Mouse (Mus musculus) adrenal gland, postnatal 36 days (tissue): ENCODE results near the gene Doc2a. TPM values are rescaled to one million over a fixed set of nuclear protein-coding genes. Genes with fewer than 3 reads are reported as not detected.
A peak's percentile ranks its signal among the peaks of the same experiment; 100 is the strongest.

ENCODE experiments used
- DNase-seq, 2 experiments: peaks; one replicate each; pipeline ENCODE4 v3.0.0; 2021; ENCODE audit warnings: mixed read lengths in 1 of 2
- total RNA-seq, 2 experiments: library from RNA; stranded (reverse); gene quantifications; 2 replicates each; pipeline ENCODE4 v1.2.3; 2021

Gene Doc2a
- total RNA-seq, 2 experiments from 2014 or later, result 0.43 to 0.50 TPM

DNA sequence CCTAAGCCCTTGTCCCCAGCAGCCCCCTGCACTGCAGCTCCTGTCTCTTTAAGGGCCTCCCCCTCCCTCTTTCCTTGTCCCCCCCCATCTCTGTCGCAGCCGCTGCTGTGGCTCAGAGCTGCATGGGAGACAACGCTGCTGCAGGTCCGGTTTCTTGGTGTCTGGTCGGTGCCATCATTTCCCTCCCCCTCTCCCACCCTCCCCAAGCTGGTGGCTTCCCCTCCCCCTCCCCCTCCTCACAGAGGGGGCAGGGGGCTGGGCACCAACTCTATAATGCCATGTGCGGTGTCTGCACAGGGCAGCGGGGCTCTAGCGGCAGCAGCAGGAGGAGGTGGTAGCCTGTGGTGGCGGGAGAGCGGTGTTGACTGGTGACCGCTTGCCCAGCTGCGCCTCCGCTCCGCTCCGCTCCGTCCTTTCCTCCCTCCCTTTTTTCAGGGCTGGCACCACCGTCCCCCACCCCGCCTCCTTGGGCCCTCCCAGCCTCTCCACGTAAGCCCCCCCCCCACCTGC lies 24.0 kb upstream of the Doc2a start:
- DNase-seq, result peak in 1 of 2 experiments; percentile 47

DNA sequence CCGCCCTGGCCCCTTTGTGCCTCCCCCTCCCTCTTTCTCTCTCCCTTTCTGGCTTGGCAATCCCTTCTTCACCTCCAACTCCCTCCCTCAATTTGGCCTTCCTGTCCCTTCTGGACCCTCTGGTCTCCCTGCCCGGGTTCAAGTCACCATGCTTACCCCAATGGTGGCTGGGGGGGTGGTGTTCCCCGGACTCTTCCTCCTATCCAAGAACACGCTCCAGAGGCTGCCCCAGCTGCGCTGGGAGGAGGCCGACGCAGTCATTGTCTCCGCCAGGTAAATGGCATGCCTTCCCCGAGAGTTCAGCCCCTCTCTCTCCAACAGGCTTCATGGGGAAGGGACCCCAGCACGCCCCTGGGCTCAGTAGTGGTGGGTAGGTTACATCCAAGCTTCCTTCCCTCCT lies 23.3 kb upstream of the Doc2a start:
- no peak for DNase-seq

DNA sequence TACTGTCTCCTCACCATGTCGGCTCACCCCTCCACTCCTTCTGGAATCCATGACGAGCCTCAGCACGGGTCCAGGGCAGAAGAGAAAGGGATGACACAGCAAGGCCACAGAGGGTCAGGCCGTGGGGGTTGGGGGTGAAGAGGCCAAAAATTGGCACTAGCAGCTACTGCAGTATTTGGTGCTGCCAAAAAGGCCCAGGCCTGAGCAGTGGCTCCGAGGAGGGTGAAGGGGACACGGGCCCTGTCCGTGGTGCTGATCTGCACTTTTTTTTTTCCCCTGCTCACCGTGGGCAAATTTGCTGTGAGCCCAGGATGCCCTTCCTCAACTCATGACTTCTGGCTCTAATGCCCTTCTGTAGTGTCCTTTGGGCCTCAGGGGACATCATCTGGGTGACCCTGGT lies 21.8 kb upstream of the Doc2a start:
- peak in 1 of 2 experiments; percentile 65 for DNase-seq

DNA sequence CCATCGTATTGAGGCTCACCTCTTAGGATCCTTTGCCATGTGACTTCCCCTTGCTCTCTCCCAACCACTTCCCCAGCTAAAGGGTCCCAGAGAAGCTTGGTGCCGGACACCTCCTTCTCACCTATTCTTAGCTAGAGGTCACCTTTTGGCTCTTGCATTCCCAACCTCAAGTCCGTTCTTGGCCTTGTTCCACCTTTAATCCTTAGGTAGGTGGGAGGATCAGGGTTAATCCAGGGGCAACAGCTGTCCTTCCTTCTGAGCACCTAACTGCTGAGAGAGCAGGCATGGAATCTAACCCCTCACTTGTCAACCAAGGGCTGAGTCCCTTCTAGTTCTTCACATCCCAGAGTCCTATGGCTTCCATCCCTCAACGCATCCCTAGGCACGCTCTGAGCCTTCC lies 21.3 kb upstream of the Doc2a start:
- DNase-seq, result no peak

DNA sequence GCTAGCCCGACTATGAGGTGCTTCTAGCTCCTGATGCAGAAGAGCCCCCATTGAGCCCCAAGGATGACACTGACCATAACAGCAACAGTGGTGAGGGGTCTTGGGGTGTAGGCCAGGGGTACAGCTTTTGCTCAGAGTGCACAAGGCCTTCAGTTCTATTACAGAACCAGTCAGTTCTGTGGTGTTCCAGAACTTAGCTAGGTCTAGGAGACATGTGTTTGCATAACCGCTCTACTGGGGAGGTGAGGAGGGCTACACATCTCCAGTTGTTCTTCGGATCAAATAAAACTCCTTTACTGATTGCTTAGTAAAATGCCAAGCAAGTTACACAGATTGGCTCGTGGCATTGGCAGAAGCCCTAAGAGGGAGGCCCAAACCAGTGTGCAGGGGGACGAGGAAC lies 15.7 kb upstream of the Doc2a start, which contains the start of gene 4930451I11Rik:
TSS of gene 4930451I11Rik (minus strand) at position 101 of the 400 bp plus-strand sequence.
- no peak for DNase-seq

DNA sequence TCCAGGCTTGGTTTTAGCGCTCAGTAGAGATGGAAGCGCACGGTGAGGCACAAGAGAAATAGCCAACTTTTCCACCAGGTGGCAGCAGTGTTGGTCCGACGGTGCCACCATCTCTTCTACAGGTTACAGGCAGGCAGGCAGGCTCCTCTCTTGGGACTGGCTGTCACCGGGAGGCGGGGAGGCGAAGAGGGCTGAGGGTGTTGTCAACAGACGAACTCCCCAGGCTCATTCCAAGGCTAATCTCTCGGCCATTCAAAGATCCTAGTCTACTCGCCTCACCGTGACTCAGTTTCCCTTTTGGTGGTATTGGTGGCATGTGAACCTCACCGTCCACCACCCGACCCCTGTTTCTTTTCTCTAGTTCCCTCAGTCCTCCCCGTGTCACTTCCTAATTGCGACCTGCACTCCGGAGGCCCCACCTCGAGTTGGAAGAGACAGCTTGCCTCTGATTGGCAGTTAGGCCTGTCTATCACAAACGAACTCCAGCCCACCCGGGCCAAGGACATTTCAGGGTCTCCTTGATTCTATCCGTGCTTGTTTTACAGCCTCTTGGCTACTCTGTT lies 15.1 kb upstream of the Doc2a start:
- peak; percentile 80 to 86 for DNase-seq

DNA sequence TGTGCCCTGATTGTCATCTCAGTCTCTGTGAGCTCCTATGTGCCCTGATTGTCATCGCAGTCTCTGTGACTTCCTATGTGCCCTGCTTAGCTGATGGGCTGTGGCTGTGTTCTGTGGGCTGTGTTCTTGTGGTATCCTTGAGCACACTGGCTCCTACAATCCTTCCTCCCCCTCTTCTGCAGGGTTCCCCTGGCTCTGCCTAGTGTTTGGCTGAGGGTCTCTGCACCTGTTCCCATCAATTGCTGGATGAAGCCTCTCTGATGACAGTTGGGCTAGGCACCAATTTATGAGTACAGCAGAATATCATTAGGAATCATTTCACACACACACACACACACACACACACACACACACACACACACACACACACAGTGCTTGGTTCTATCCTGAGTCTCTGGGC lies 13.9 kb upstream of the Doc2a start:
- DNase-seq, result no peak

DNA sequence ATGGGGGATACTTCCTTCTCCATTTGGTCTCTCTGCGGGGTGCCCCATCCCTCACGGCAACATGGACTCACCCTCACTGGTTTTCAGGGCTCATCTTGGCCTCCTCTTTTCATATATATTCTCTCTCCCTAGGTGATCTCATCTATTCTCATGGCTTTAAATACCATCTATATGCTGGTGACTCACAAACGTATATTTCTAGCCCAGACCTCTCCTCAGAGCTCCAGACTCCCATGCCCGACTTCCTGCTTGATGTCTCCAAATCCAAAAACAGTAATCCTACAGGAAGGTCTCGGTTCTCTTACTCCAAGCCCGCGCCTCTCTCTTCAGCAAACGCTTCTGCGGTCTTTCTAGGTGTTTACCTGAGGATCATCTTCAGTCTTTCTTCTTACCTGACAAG lies 3.9 kb upstream of the Doc2a start:
- DNase-seq, result no peak

DNA sequence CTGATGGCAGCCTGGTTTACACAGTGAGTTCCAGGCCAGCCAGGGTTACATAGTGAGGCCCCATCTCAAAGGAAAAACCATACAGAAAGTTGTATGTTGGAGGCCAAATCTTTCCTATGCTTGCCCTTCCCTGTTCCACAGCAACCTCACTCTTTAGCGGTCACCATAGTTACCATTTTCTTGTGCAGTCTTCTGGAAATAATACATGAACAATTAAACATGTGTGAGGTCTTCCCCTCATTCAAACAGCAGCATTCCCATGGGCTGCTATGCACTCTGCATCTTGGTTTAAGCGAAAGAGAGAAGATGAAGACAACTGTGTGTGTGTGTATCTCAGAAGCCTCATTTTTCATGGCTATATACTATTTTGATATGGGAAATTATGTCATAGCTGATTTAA lies 1.7 kb upstream of the Doc2a start:
- no peak for DNase-seq

DNA sequence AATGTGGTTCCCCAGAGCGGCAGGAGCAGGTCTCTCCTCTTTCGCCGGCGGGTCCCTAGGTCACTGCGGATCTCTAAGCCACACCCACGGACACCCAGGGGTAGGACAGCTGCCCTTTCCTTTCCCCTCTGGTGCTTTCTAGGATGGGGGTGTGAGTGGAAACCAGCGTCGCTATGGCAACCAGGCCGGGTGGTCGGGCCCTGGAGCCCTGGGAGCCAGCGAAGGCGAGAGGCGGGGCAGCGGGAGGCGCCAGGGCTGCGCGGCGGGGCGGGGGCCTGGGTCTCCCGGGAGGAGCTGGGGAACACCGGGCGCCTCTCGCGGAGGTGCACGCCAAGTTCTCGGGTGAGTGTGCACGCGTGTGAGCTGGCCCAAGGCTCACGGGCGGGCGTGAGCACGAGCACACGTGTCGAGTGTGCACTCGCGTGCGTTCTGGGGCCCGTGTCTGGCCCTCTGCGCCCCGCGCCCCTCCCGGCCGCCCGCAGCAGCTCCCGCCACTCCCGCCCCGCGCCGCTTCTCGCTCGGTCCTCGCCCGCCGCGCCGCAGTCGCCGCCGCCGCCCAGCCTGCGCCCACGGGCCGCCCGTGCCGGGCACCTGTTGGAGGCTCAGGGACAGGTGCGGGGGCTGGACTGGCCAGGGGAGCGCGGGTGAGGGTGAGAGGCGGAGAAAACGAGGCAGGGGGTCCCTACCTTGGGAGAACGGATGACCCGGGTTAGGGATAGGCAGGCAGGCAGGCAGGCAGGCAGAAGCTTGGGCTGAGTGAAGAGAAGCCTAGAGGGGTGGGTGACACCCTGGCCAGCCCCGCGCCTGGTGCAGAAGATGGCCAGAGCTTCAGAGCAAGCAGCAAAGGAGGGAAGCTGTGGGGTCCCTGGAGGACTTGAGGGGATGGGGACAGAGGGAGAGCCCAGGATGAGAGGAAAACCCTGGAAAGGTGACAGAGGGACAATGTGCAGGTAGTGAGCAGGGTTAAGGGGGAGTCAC lies 494 bp downstream of the Doc2a start:
- DNase-seq, result peak in 1 of 2 experiments; percentile 19

DNA sequence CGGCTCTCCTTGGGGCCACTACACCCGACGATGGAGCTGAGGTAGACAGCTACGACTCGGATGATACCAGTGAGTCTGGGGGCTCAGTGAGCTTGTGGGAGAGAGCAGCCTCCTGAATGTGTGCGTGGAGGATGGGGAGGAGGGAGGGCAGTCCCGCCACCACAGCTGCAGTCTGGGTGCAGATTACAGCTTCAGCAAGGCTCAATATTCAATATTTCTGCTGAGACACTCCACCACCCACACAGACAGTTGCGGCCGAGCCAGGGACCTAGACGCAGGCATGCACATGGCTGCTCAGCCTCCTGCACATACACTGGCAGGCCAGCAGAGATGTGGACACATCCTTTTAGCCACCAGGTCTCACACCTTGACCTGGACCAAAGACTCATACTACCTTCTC lies 1.6 kb downstream of the Doc2a start:
- no peak for DNase-seq

DNA sequence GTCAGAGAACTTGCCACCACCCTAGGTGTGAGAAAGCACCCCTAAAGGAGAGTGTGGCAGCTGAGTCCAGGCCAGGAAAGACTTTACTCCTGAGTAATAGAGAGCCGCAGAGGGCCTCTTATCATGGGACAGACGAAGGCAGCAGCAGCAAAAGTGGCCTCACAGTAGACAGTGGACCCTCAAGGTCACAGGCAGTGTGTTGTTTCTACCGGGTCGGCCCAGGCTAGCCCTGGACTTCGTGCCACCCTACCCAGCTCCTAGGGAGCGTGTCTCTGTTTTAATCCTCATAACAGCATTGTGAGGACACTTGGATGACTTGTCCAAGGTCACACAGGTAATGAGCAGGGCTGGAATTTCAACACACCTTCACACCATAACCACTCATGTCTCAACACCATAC lies 2.9 kb downstream of the Doc2a start:
- no peak for DNase-seq

DNA sequence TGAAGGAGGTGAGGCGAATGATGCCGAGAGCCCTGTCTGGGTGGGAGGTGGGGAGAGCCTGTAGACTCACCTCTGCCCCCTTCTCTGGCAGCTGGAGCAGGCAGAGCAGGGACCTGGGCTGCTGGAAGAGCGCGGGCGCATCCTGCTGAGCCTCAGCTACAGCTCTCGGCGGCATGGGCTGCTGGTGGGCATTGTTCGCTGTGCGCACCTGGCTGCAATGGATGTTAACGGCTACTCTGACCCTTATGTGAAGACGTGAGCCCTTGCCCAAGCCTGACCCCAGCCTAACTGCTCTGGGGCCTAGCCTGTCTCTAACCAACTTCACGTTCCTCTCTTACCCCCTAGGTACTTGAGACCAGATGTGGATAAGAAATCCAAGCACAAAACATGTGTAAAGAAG lies 4.0 kb downstream of the Doc2a start:
- no peak for DNase-seq

DNA sequence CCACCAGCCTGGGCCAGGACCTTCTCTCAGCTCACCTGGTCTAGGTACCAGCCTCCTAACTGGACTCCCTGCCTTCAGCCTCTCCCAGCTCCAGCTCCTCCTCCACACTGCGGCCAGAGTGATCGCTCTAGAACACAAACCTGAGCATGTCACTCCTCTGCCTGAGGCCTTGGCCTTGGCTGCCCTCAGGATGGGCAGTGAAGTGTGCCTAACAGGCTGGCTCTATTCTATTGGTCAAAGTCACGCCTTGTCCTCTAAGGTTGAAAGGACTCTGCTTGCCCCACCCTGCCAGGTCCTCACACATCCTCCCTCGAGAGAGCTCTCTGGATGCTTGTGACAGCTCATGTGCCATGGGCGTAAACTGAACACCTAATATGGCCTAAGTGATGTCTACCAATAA lies 6.2 kb downstream of the Doc2a start:
- DNase-seq, result no peak

DNA sequence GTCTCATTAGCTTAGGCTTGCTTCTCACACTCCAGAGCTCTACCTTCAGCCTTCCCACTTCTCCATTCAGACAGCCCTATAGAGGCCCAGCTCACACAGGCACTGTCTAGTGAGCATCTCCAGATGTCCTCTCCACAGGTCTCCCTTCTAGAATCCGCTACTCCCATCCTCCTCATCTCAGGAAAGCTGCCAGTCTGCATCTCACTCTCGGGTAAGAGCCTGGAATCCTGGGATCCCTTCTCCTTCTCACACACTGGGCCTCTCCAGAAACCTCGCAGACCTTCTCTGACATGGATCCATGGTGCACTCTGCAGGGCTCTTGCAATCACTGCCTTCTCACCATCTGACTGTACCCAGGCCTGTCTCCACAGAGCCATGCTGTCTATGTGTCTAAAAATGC lies 8.4 kb downstream of the Doc2a start:
- DNase-seq, result no peak

DNA sequence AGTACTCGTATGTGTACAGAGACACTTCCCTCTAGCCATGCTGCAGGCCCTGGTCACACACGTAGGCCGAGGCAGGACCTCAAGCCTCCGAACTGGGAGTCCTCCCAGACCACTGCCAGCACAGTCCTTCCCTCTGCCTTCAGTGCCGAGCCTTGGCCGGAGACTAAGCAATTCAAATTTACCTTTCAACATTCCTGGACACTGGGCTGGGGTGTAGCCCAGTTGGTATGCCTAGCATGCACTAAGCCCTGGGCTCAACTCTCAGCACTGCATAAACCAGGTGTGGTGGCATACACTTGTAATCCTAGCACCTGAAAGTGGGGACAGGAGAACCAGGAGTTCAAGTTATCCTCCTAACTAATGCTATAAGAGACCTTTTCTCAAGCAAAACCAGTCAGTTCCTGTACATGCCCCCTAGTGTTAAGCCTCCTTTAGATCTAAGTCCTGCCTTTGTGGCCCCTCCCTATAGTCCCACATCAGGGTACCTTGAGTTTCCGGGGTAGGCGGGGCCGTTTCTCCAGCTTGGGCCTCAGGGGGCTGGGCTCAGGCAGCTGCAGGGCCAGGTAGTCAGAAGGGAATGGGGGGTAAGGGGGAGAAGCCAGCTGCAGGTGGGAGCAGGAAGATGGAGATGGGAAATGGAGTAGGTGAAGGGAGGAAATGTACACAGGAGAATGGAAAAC lies 9.7 kb downstream of the Doc2a start:
- DNase-seq, result no peak

DNA sequence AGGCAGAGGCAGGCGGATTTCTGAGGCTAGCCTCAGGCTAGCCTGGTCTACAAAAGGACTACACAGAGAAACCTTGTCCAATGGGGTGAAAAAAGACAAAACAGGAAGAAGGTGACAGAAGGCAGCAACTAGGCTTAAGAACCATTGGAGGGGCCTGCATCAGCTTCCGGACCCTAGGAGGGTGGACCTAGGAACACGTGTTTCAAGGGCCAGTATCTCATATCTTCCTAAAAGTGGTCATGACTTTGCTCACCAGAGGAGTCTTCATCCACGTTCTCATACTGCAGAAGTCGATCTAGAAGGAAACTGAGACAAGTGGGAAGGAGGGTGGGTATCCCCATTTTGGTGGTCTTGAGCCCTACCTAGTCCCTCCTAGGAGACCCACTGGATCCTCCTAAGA lies 13.8 kb downstream of the Doc2a start:
- no peak for DNase-seq

DNA sequence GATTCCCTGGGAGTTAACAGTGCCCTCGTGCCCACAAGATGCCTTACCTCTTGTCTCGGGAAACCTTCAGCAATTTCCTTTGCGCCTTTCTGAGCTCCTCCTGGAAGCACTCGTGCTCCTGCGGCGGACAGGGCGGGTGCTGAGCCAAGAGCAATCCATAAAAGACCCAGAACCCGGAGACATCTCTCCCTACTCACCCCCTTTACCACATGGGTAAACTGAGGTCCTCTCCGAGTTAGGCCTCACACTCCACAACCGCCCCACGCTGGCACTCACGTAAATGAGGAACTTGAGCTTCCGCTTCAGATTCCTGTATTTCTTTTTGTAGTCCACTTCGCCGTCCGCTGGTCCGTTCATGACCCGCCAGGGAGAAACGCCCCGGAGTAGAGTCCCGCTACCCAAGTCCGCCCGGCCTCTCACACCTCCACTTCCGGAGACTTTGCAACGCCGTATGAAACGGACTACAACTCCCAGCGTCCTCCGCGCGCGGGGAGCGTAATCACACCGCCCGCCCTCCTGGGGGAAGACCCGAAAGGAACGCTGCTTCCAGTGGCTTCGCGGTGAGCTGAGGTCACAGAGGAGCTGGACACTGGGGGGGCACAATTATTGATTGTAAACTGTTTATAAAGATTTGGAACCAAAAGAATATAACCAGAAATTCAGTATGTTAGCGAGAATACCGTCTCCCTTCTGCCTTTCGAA lies 14.4 kb downstream of the Doc2a start, which contains the start of gene Hirip3:
TSS of gene Hirip3 (plus strand) at position 544 of the 702 bp plus-strand sequence.
- DNase-seq, result peak; percentile 97

DNA sequence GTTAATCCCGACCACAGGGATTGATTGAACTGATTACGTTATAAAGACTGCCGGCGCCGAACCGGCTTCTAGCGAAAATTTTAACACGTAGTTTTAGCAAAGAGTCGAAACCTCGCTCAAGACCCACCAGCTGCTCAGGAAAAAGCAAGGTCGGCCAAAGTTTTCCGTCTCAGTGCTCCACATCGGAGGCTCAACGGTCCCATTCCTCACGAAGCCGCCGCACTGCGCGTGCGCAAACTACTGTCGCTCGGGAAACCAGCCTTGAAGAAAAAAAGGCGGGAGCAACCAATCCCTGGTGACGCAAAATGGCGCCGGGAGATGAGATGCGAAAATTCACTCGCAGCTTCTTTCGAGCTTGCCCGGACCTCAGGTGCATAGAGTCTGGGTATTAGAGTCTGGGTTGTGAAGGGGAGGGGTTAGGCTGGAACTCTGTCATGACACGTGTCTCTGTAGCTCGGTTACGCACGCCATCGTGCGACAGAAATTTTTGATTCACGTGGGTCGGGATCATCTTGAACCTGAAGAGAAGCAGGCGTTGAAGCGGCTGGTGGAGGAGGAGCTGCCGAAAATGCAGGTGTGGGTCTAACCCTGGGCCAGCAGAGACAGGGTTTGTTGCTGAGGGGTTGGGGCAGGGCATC lies 15.1 kb downstream of the Doc2a start, which contains the start of gene Ino80e:
TSS of gene Ino80e (minus strand) at position 231 of the 638 bp plus-strand sequence.
- peak; percentile 95 for DNase-seq

DNA sequence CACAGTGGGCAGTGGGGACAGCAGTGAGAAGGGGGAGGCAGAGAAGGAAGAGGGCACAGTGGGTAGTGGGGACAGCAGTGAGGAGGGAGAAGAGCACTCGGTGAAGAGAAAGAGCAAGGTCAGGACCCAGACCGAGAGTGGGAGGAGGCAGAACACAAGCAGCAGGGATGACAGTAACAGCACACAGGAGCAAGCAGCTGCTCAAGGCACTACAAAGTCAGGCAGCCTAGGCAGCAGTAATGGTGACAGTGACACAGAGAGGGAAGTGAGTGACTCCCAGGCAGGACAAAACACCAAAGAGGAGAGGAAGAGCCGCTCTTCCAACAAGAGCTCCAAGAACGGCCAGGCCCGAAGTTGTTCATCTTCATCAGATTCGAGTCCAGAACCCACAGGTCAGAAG lies 16.6 kb downstream of the Doc2a start:
- no peak for DNase-seq

DNA sequence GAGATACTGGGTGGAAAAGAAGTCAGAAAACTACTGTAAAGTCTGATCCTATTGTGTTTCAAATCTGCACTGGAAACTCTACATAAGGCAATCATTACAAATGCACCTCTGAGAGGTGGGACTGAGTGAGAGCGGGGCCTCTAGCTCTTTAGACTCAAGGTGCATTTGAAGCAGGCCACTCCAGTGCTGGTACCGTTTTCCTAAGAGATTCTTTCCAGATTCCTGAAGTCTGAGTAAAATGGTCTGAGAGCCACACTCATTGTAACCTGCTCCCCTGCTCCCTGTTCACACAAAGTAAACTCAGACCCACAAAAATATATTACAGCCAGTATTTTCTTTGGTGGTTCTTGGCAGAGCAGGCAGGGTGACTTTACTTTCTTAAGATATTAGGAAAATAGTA lies 20.3 kb downstream of the Doc2a start:
- no peak for DNase-seq
